Mouse (Mus musculus) left cerebral cortex, postnatal 14 days (tissue): ENCODE measurements at regions not wholly inside any gene's neighbourhood (a gene's known extent, or its start where the extent isn't known, plus 50 kb on each side); places are given as distances from the start of the nearest gene placed in this dataset.

Experiments used
- DNase-seq, 2 experiments: peaks; one replicate each; pipeline ENCODE4 v3.0.0; 2021 to 2022; ENCODE audit warnings: low spot score in 2 of 2, mixed read lengths in 1 of 2
- intact Hi-C: fragments of 180-260 bp; cut with DNase I; formaldehyde crosslinking; loops from one replicate; pipeline ENCODE4 v1.15.1; 2025

GRCm38 (mm10) chr12:13106931-13107330 lies 142.1 kb downstream of the Ddx1 start:
- intact Hi-C loops, result no loop called here
- DNase-seq, result no peak

- intact Hi-C loops, result no loop called here
- DNase-seq, result no peak
Observed at GRCm38 (mm10) chr12:13100505-13101354, 148.3 kb downstream of the Ddx1 start.

GRCm38 (mm10) chr12:13094111-13094851 lies 152.6 kb upstream of the Mycn start:
- peak in 1 of 2 experiments; percentile 56 for DNase-seq

GRCm38 (mm10) chr12:13085951-13086350 lies 144.2 kb upstream of the Mycn start:
- no peak for DNase-seq
- intact Hi-C loops, result no loop called here

More at GRCm38 (mm10) chr12:13094111-13094851, 152.6 kb upstream of the Mycn start:
- intact Hi-C loops, result no loop called here

GRCm38 (mm10) chr12:13085484-13085883 lies 143.8 kb upstream of the Mycn start:
- DNase-seq, result no peak
- intact Hi-C loops, result no loop called here

GRCm38 (mm10) chr12:13083337-13084054 lies 141.8 kb upstream of the Mycn start:
- peak; percentile 55 to 56 for DNase-seq
- intact Hi-C loops, result no loop called here

- intact Hi-C loops, result no loop called here
- DNase-seq, result no peak
Observed at GRCm38 (mm10) chr12:13080791-13081190, 139.1 kb upstream of the Mycn start.

GRCm38 (mm10) chr12:13079832-13080231 lies 138.1 kb upstream of the Mycn start:
- intact Hi-C loops, result no loop called here

GRCm38 (mm10) chr12:13077689-13078088 lies 136.0 kb upstream of the Mycn start:
- DNase-seq, result no peak
- intact Hi-C loops, result no loop called here

More at GRCm38 (mm10) chr12:13079832-13080231, 138.1 kb upstream of the Mycn start:
- DNase-seq, result no peak

GRCm38 (mm10) chr12:13076699-13077287 lies 135.1 kb upstream of the Mycn start:
- DNase-seq, result no peak
- intact Hi-C loops, result no loop called here

- DNase-seq, result no peak
- intact Hi-C loops, result no loop called here
Observed at GRCm38 (mm10) chr12:13073126-13073886, 131.6 kb upstream of the Mycn start.

GRCm38 (mm10) chr12:13067295-13067694 lies 125.6 kb upstream of the Mycn start:
- no peak for DNase-seq
- intact Hi-C loops, result no loop called here

- intact Hi-C loops, result no loop called here
- DNase-seq, result no peak
Observed at GRCm38 (mm10) chr12:13066604-13067181, 125.0 kb upstream of the Mycn start.

- intact Hi-C loops, result loop anchor here (10.0 kb wide), 1 partner anchor 145 kb away; no protein-coding TSS in a partner anchor
Observed at GRCm38 (mm10) chr12:13059473-13059872, 117.8 kb upstream of the Mycn start.

GRCm38 (mm10) chr12:13056246-13056645 lies 114.5 kb upstream of the Mycn start:
- intact Hi-C loops, result loop anchor here (10.0 kb wide), 1 partner anchor 149 kb away; no protein-coding TSS in a partner anchor

More at GRCm38 (mm10) chr12:13059473-13059872, 117.8 kb upstream of the Mycn start:
- DNase-seq, result no peak

GRCm38 (mm10) chr12:13054611-13055010 lies 112.9 kb upstream of the Mycn start:
- peak; percentile 36 to 38 for DNase-seq
- intact Hi-C loops, result loop anchor here (10.0 kb wide), 1 partner anchor 150 kb away; no protein-coding TSS in a partner anchor

More at GRCm38 (mm10) chr12:13056246-13056645, 114.5 kb upstream of the Mycn start:
- DNase-seq, result peak in 1 of 2 experiments; percentile 24

- DNase-seq, result peak; percentile 25 to 37
Observed at GRCm38 (mm10) chr12:13053746-13054145, 112.0 kb upstream of the Mycn start.

More at GRCm38 (mm10) chr12:13053746-13054145, 112.0 kb upstream of the Mycn start:
- intact Hi-C loops, result loop anchor here (10.0 kb wide), 1 partner anchor 151 kb away; no protein-coding TSS in a partner anchor
